Mouse (Mus musculus) monocyte, adult 2 months (primary cell): Measurements from ENCODE around the gene Cd300lg.

Experiments used
- DNase-seq, 2 experiments: peaks; one replicate each; pipeline ENCODE4 v3.0.0; 2022; ENCODE audit warnings: low spot score in 2 of 2, low read depth in 1 of 2

The Cd300lg gene

DNA sequence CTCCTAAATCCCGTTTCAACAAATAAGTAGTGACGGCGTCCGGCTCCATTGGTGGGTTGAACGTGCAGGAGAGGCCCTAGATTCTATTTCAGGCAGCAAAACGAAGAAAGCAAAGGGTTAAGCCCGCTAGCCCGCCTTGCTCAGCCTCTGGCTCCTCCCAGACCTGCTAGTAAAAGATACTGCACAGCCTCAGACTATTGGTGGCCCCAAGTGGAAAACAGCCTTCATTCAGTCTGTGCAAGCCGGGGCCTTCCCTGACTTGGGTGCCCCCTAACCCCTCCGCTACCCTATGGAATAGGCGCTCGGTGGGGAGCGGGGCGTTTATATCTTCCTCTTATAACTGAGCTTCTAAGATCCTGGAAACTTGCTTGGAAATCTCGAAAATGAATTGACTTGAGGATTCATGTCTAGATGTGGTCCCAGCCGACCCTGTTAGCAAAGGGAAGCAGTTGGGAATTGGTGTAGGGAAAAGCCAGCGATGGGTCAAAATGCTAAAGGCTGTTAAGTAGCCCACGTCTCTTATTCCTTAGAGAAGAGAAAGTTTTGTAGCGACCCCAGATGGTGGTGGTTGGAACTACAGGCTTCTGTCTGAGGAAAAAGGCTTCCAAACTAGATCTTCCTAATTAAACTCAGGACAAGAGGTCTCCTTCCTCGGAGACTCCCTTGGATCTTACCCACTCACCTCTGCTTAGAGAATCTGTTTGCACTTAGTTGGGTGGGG, 47.9 kb downstream of the Cd300lg start:
- DNase-seq, result no peak

GRCm38 (mm10) chr11:102095676-102096075, 54.4 kb downstream of the Cd300lg start:
- DNase-seq, result no peak

GRCm38 (mm10) chr11:102096446-102096845, 55.1 kb downstream of the Cd300lg start:
- no peak for DNase-seq

- DNase-seq, result no peak
These were observed 55.6 kb downstream of the Cd300lg start for GRCm38 (mm10) chr11:102096887-102097391.

DNA sequence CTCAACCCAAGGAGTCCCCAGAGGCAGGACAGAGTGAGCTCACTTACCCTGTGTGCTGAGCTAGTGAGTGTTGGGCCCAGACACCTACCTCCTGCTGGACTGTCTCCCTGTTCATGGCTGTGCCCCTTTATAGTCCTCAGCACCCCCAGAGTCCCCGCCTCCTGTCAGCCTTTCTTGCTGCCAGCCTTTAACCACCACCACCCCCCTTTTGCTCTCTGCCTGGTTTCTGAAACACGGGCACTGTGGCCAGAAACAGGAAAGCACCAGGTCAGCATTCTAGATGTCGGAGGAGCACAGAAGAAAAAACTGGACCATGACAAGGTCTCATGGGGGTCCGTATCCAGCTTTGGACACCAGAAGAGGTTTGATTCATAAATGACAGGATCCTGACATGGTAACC, 59.9 kb downstream of the Cd300lg start, which contains the start of gene Ppy:
TSS of gene Ppy (minus strand) at position 101 of the 400 bp plus-strand sequence.
- DNase-seq, result no peak

- peak in 1 of 2 experiments; percentile 19 for DNase-seq
These were observed 61.4 kb downstream of the Cd300lg start for GRCm38 (mm10) chr11:102102485-102103258.
